Mouse (Mus musculus) lung, postnatal 0 days (tissue): Measurements from ENCODE around the gene Scn4a. TPM values are rescaled to one million over a fixed set of nuclear protein-coding genes. Genes with fewer than 3 reads are reported as not detected.

Source experiments
- ATAC-seq: fragments of 200-750 bp; cut with Nextera tagmentation; 2 replicates; pipeline ENCODE4 v1.8.0; 2017; ENCODE audit warnings: moderate library complexity
- DNase-seq: peaks from one replicate; pipeline ENCODE4 v3.0.0-alpha.2; 2016; ENCODE audit warnings: low spot score
- H3K27ac ChIP-seq: fragments of 300-500 bp; sonication (generic); 2 replicates; pipeline ENCODE4 v1.5.1; 2014; ENCODE audit warnings: antibody characterized with exemption, mild to moderate bottlenecking, low read length, mixed read lengths
- H3K27me3 ChIP-seq: fragments of 300-500 bp; sonication (generic); replicated peaks from 2 replicates; pipeline ENCODE4 v1.6.1; 2014; ENCODE audit warnings: low read length, mixed read lengths; ENCODE audit not compliant: insufficient read depth
- H3K36me3 ChIP-seq: fragments of 300-500 bp; sonication (generic); 2 replicates; pipeline ENCODE4 v1.6.1; 2014; ENCODE audit warnings: low read length, mixed read lengths; ENCODE audit not compliant: insufficient read depth
- H3K4me1 ChIP-seq: fragments of 300-500 bp; sonication (generic); 2 replicates; pipeline ENCODE4 v1.6.1; 2014; ENCODE audit warnings: antibody characterized with exemption, low read depth, low read length, mixed read lengths; ENCODE audit not compliant: insufficient read depth
- H3K4me2 ChIP-seq: fragments of 300-500 bp; sonication (generic); replicated peaks from 2 replicates; pipeline ENCODE4 v1.6.1; 2014; ENCODE audit warnings: low read depth, mild to moderate bottlenecking, low read length, moderate library complexity, mixed read lengths
- H3K4me3 ChIP-seq: fragments of 300-500 bp; sonication (generic); 2 replicates; pipeline ENCODE4 v1.5.1; 2014; ENCODE audit warnings: low read depth, low read length
- H3K9ac ChIP-seq: fragments of 300-500 bp; sonication (generic); replicated peaks from 2 replicates; pipeline ENCODE4 v1.6.1; 2014; ENCODE audit warnings: low read depth, mild to moderate bottlenecking
- H3K9me3 ChIP-seq: fragments of 300-500 bp; sonication (generic); 2 replicates; pipeline ENCODE4 v1.6.1; 2016; ENCODE audit warnings: low read length, mixed read lengths
- CTCF ChIP-seq: IDR thresholded peaks from 2 replicates; pipeline ENCODE4 v1.5.1; 2016; ENCODE audit warnings: antibody characterized with exemption, mild to moderate bottlenecking
- EP300 ChIP-seq: IDR thresholded peaks from 2 replicates; pipeline ENCODE4 v1.6.1; 2016; ENCODE audit warnings: antibody characterized with exemption, mild to moderate bottlenecking, control low read depth
- WGBS: fragments of 180-500 bp; shearing (Covaris S2); extraction: QIAGEN DNeasy Blood & Tissue Kit; methylation state at CpG from one replicate; pipeline ENCODE4 v1.1.7; 2014; 5-methylcytosine and 5-hydroxymethylcytosine counted together
- polyA plus RNA-seq: library from polyadenylated mRNA; unstranded; fragments of >200 nt; fragmentation: Nextera tagmentation; extraction: Ambion mirVana; gene quantifications from 2 replicates; pipeline ENCODE4 v1.2.1, GENCODE M21; 2015

Gene Scn4a
- polyA plus RNA-seq, 1 experiment from 2014 or later: 0.04 TPM

GRCm38 (mm10) chr11:106271131-106271793 lies 81.8 kb downstream of the Scn4a start:
- peak; percentile 29 for DNase-seq
- ATAC-seq: no peak
- peak overlapping the region; percentile 99 for H3K27ac ChIP-seq
- WGBS: 12% methylated on average over 5 of the region's 5 CpGs
- H3K4me3 ChIP-seq: peak overlapping the region; percentile 97
- H3K9ac ChIP-seq: peak overlapping the region; percentile 98
- no peaks in the 10 kb centered on the region for H3K9me3 ChIP-seq
- no peak for TF ChIP-seq EP300
- peak; percentile 30; the same call in 1 of the 2 replicates for TF ChIP-seq CTCF
- H3K4me1 ChIP-seq: peaks cover 29% of the 10 kb centered on the region
- peaks cover 4% of the 10 kb centered on the region; the same call in 1 of the 2 replicates for H3K36me3 ChIP-seq
- H3K27me3 ChIP-seq: no peaks in the 10 kb centered on the region
- peak overlapping the region; percentile 72 for H3K4me2 ChIP-seq

- no peak for ATAC-seq
- no peaks in the 10 kb centered on the region for H3K9me3 ChIP-seq
Measured at GRCm38 (mm10) chr11:106269060-106269431, 84.0 kb downstream of the Scn4a start.

More at GRCm38 (mm10) chr11:106269060-106269431, 84.0 kb downstream of the Scn4a start:
- 15% methylated on average over 3 of the region's 3 CpGs for WGBS
- peak; percentile 54 for DNase-seq
- no peak for TF ChIP-seq CTCF
- TF ChIP-seq EP300: no peak
- H3K4me3 ChIP-seq: peak overlapping the region; percentile 17; the same call in 1 of the 2 replicates
- H3K36me3 ChIP-seq: peaks cover 25% of the 10 kb centered on the region
- peak overlapping the region; percentile 27; the same call in 1 of the 2 replicates for H3K9ac ChIP-seq
- H3K4me1 ChIP-seq: peaks cover 20% of the 10 kb centered on the region
- H3K27me3 ChIP-seq: no peaks in the 10 kb centered on the region
- peak overlapping the region; percentile 84 for H3K27ac ChIP-seq
- peak overlapping the region; percentile 38 for H3K4me2 ChIP-seq

Other genes starting within 250 kb of the Scn4a start
- gene Gm10840, start 192.4 kb downstream of the Scn4a start, polyA plus RNA-seq: not detected in 2 replicates
- 225 and 226 TPM in 2 replicates for gene Limd2, start 192.4 kb downstream of the Scn4a start, polyA plus RNA-seq
- 14.9 and 15.4 TPM in 2 replicates for gene Strada, start 151.1 kb downstream of the Scn4a start, polyA plus RNA-seq
- gene Ccdc47, start 136.9 kb downstream of the Scn4a start, polyA plus RNA-seq: 67.7 and 71.1 TPM in 2 replicates
- gene Ddx42, start 136.4 kb downstream of the Scn4a start, polyA plus RNA-seq: 35.3 and 38.4 TPM in 2 replicates
- gene Ftsj3, start 97.2 kb downstream of the Scn4a start, polyA plus RNA-seq: 18.7 and 19.0 TPM in 2 replicates
- 150 and 153 TPM in 2 replicates for gene Psmc5, start 97.1 kb downstream of the Scn4a start, polyA plus RNA-seq
- 46.9 and 55.5 TPM in 2 replicates for gene Smarcd2, start 80.3 kb downstream of the Scn4a start, polyA plus RNA-seq
- 0.06 and 0.07 TPM in 2 replicates for gene Tcam1, start 76.6 kb downstream of the Scn4a start, polyA plus RNA-seq
- gene Gh, start 51.4 kb downstream of the Scn4a start, polyA plus RNA-seq: not detected in 2 replicates
- gene Cd79b, start 38.5 kb downstream of the Scn4a start, polyA plus RNA-seq: 10.8 and 11.8 TPM in 2 replicates
- gene Prr29, start 12.2 kb upstream of the Scn4a start, polyA plus RNA-seq: 8.9 and 10.2 TPM in 2 replicates
- 284 and 329 TPM in 2 replicates for gene Icam2, start 34.8 kb upstream of the Scn4a start, polyA plus RNA-seq
- gene Ern1, start 134.6 kb upstream of the Scn4a start, polyA plus RNA-seq: 5.4 and 6.3 TPM in 2 replicates